Mouse (Mus musculus): ENCODE data around the gene Dars2. TPM values are rescaled to one million over a fixed set of nuclear protein-coding genes. Genes with fewer than 3 reads are reported as not detected.

Dars2 gene
- total and polyA plus RNA-seq, 3 experiments, result 13.7 to 25.4 (median 23.0) TPM

DNA sequence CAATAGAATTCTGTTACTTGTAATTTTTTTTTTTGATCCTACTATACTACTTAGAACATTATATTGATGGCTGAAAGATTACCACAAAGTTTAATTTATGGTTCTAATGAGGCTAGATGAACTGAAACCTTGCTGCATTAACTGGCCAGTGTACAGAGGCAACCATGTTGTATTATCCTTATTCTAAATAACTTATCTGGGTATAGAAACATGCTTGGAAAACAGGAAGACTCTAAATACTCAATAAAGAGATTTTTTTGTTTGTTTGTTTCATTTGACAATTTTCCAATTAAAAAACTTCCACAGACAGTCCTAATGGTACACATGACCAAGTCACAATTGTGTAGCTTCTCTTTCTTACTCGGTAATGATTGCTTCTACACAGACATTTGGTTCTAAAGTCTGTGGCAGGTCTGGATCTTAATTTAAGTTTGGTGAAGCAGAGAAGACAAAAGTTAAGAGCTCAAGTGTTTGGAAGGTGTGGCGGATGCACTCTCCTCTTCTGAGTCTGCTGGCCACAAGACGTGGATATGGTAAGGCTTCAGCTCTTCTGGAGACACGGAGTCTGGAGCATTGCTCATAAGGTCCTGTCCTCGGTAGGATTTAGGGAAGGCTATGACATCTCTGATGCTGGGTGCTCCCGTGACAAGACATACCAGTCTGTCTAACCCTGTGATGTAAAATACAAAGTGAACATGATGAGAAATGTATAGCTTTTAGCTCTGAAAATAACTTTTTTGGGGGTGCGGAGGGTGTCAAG lies 29.0 kb downstream of the Dars2 start:
- Histone ChIP-seq H3K36me3 (ENCODE audit: control insufficient read depth, insufficient read depth, low read length) (peaks cover 21% of the 10 kb centered on the region), H3K4me3 (no peak overlapping the region), H3K79me2 (replicated peaks; ENCODE audit: control insufficient read depth, insufficient read depth, low read length) (no peaks in the 10 kb centered on the region), H3K4me1 (ENCODE audit: control insufficient read depth, insufficient read depth, low read length) (peaks cover 4% of the 10 kb centered on the region), H3K27me3 (ENCODE audit: control insufficient read depth, insufficient read depth, low read length) (no peaks in the 10 kb centered on the region), H3K9ac (ENCODE audit: low read depth, low read length) (no peak overlapping the region), H3K27ac (no peak overlapping the region)
- TF ChIP-seq POLR2A (IDR thresholded peaks at IDR 0.05; ENCODE audit: insufficient read depth, low read depth, low read length), result no peak
- no peak for TF ChIP-seq CTCF (IDR thresholded peaks at IDR 0.05)
- TF ChIP-seq EP300 (IDR thresholded peaks at IDR 0.05; ENCODE audit: insufficient read depth, low read depth, low read length), result no peak
- 87% methylated on average over 7 of the region's 7 CpGs for WGBS
- DNase-seq, result no peak
- intact Hi-C loops (cut with DNase I), result no loop called here

DNA sequence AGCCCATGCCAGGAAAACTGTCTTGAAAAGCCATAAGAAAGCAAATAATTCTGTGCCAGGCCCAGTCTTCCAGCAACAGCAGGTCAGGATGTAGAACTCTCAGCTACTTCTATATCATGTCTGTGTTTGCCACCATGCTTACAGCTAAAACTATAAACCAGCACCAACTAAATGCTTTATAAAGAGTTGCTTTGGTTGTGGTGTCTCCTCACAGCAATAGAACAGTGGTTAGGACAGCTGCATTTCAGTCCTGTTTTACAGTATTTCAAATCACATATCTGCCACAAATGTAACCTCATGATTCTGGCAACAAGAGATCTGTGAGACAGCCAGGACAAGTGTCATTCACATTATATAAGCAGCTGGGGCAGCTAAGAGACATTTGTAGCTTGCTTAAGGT lies 29.6 kb downstream of the Dars2 start:
- Histone ChIP-seq H3K27ac (no peak overlapping the region), H3K79me2 (replicated peaks; ENCODE audit: control insufficient read depth, insufficient read depth, low read length) (0 out of 2 replicates have a peak, but pooled peaks cover 2% of the 10 kb centered on the region)
- TF ChIP-seq CTCF (IDR thresholded peaks at IDR 0.05), result no peak
- TF ChIP-seq POLR2A (IDR thresholded peaks at IDR 0.05; ENCODE audit: insufficient read depth, low read depth, low read length), result no peak
- no peak for TF ChIP-seq EP300 (IDR thresholded peaks at IDR 0.05; ENCODE audit: insufficient read depth, low read depth, low read length)

DNA sequence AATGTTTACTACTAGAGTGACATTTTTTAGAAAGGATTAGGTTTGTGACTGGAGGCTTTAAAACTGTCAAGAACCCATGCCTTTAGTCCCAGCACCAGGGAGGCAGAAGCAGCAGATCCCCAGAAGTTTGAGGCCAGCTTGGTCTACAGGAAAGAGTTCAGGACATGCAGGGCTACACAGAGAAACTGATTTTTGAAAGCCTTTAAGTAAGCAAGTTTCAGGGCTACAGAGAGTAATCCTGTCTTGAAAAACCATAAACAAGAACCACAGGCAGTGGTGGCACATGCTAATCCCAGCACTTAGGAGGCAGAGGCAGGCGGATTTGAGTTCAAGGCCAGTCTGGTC lies 30.1 kb downstream of the Dars2 start:
- H3K79me2 ChIP-seq (replicated peaks; ENCODE audit: control insufficient read depth, insufficient read depth, low read length), result 0 out of 2 replicates have a peak, but pooled peaks cover 2% of the 10 kb centered on the region
- intact Hi-C loops (cut with DNase I), result no loop called here
- H3K4me1 ChIP-seq (ENCODE audit: control insufficient read depth, insufficient read depth, low read length), result peaks cover 8% of the 10 kb centered on the region
- no peak overlapping the region for H3K4me3 ChIP-seq
- no peak for TF ChIP-seq EP300 (IDR thresholded peaks at IDR 0.05; ENCODE audit: insufficient read depth, low read depth, low read length)
- TF ChIP-seq CTCF (IDR thresholded peaks at IDR 0.05), result no peak
- TF ChIP-seq POLR2A (IDR thresholded peaks at IDR 0.05; ENCODE audit: insufficient read depth, low read depth, low read length), result no peak
- WGBS, result 74% methylated on average over 1 of the region's 1 CpGs
- no peak for DNase-seq
- H3K27me3 ChIP-seq (ENCODE audit: control insufficient read depth, insufficient read depth, low read length), result no peaks in the 10 kb centered on the region
- H3K27ac ChIP-seq, result no peak overlapping the region
- no peak overlapping the region for H3K9ac ChIP-seq (ENCODE audit: low read depth, low read length)
- H3K36me3 ChIP-seq (ENCODE audit: control insufficient read depth, insufficient read depth, low read length), result peaks cover 29% of the 10 kb centered on the region

More for the DNA sequence above, 29.6 kb downstream of the Dars2 start:
- H3K4me3 ChIP-seq, result no peak overlapping the region
- intact Hi-C loops (cut with DNase I), result no loop called here
- H3K27me3 ChIP-seq (ENCODE audit: control insufficient read depth, insufficient read depth, low read length), result no peaks in the 10 kb centered on the region
- H3K4me1 ChIP-seq (ENCODE audit: control insufficient read depth, insufficient read depth, low read length), result peaks cover 8% of the 10 kb centered on the region
- peaks cover 27% of the 10 kb centered on the region for H3K36me3 ChIP-seq (ENCODE audit: control insufficient read depth, insufficient read depth, low read length)
- no peak overlapping the region for H3K9ac ChIP-seq (ENCODE audit: low read depth, low read length)
- no peak for DNase-seq

DNA sequence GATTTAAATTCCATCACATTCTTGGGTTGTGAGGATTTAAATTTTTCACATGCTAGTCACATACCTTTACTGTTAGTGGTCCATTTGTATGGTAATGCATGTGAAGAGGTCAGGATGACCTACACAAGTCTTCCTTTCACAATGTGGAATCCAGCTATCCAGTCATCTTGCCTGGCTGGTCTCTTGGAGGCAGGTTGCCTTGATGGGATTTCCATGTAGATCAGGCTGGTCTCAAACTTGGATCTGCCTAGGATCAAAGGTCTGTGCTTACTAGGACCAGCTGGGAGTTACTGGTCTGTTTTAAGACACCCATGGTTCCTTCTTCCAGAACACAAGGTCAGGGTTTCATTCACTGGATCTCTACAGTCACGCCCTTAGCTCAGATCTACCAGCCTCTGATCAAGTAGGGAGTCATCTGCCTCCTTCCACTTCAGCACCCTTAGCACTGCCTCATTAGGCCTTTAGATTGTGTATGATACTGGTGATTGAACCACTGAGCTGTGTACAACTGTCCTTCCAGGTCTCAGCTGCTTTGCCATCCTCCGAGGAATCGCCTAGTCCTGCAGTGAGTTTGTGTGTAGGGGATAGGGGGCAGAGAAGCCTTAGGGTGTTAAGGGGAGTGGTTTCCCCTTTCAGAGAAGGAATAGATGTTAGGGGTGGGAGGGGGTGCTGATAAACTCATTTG lies 30.6 kb downstream of the Dars2 start:
- H3K27me3 ChIP-seq (ENCODE audit: control insufficient read depth, insufficient read depth, low read length), result no peaks in the 10 kb centered on the region
- intact Hi-C loops (cut with DNase I), result loop anchor here (10.0 kb wide), 3 partner anchors 155 to 825 kb away; partner anchors contain the start of gene Cacybp
- no peak for DNase-seq
- WGBS, result 60% methylated on average over 3 of the region's 3 CpGs
- no peak overlapping the region for H3K27ac ChIP-seq
- H3K4me1 ChIP-seq (ENCODE audit: control insufficient read depth, insufficient read depth, low read length), result peaks cover 8% of the 10 kb centered on the region
- H3K4me3 ChIP-seq, result no peak overlapping the region
- TF ChIP-seq EP300 (IDR thresholded peaks at IDR 0.05; ENCODE audit: insufficient read depth, low read depth, low read length), result no peak
- peak; percentile 32; the same call in 1 of the 2 replicates for TF ChIP-seq POLR2A (IDR thresholded peaks at IDR 0.05; ENCODE audit: insufficient read depth, low read depth, low read length)
- 0 out of 2 replicates have a peak, but pooled peaks cover 2% of the 10 kb centered on the region for H3K79me2 ChIP-seq (replicated peaks; ENCODE audit: control insufficient read depth, insufficient read depth, low read length)
- peaks cover 29% of the 10 kb centered on the region for H3K36me3 ChIP-seq (ENCODE audit: control insufficient read depth, insufficient read depth, low read length)
- H3K9ac ChIP-seq (ENCODE audit: low read depth, low read length), result no peak overlapping the region

DNA sequence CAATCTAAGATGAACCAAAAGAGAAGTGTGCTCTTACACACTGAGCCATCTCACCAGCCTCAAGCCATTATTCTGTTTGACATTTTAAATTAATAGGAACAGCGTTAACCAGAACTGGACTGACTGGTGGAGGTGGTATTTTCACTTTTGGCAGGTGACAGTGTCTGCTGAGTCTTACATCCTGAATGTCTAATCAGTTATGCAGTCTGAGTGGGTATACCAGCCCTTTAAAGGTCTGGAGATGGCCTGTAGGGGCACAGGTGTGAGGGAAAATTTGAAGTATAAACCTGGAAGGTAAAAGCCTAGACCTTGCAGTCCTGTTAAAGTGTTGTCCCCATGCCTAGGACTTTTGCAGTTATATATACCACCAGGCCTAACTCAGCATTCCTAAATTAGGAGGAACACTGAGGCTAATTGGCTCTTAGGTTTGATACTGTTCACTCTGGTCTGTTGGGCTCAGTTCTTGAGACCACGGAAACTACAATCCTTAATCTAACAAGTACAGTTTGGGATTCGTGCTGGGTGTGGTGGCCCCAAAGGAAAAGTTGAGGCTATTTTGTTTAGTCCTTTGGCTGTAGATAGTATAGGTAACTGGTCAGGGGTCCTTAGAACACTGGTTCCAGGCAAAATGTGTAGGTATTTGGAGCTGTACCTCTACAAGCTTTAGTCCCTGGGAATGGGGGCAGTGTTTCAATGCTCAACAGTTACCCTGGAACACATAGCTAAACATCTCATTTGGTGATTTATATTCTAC lies 31.3 kb downstream of the Dars2 start:
- WGBS, result 58% methylated on average over 3 of the region's 3 CpGs
- peaks cover 8% of the 10 kb centered on the region for H3K4me1 ChIP-seq (ENCODE audit: control insufficient read depth, insufficient read depth, low read length)
- intact Hi-C loops (cut with DNase I), result loop anchor here (10.0 kb wide), 3 partner anchors 156 to 824 kb away; partner anchors contain the start of gene Cacybp

More for the DNA sequence above, 31.3 kb downstream of the Dars2 start:
- Histone ChIP-seq H3K4me3 (no peak overlapping the region), H3K9ac (ENCODE audit: low read depth, low read length) (no peak overlapping the region), H3K79me2 (replicated peaks; ENCODE audit: control insufficient read depth, insufficient read depth, low read length) (0 out of 2 replicates have a peak, but pooled peaks cover 2% of the 10 kb centered on the region), H3K27ac (no peak overlapping the region), H3K36me3 (ENCODE audit: control insufficient read depth, insufficient read depth, low read length) (peaks cover 29% of the 10 kb centered on the region), H3K27me3 (ENCODE audit: control insufficient read depth, insufficient read depth, low read length) (no peaks in the 10 kb centered on the region)
- TF ChIP-seq EP300 (IDR thresholded peaks at IDR 0.05; ENCODE audit: insufficient read depth, low read depth, low read length) (no peak), CTCF (IDR thresholded peaks at IDR 0.05) (no peak), POLR2A (IDR thresholded peaks at IDR 0.05; ENCODE audit: insufficient read depth, low read depth, low read length) (peak; percentile 39; the same call in 1 of the 2 replicates)
- no peak for DNase-seq
